Mouse (Mus musculus): ENCODE results near the gene Pard3.

DNA sequence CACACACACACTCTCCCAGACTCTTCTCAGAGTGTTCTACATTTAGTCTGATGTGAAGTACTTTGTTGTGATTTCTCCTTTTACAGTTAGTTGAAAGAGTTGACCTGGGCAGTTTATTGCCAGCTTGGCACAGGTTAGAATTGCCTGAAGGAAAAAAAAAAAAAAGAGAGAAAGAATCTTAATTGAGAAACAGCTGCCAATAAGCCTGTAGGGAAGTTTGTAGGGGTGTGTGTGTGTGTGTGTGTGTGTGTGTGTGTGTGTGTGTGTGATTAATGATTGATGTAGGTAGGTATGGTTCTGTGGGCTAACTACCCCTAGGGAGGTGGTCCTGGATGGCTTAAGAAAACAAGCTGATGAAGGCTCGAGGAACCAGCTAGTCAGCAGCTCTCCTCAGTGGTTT, 252.1 kb downstream of the Pard3 start:
- TF ChIP-seq CTCF (conservative IDR thresholded peaks at IDR 0.05; ENCODE audit: insufficient read depth, insufficient read length, low read depth, low read length), result no peak
- no peak for TF ChIP-seq POLR2A (IDR thresholded peaks at IDR 0.05; ENCODE audit: low read depth, low read length)
